Mouse (Mus musculus): Measurements from ENCODE around the gene Thbs4. TPM values are rescaled to one million over a fixed set of nuclear protein-coding genes. Genes with fewer than 3 reads are reported as not detected.

The Thbs4 gene
- total RNA-seq, 1 experiment = 0.76 TPM

GRCm38 (mm10) chr13:92798830-92799229, 4.2 kb upstream of the Thbs4 start:
- in situ Hi-C loops (cut with MboI; ENCODE audit: low sequenced_read_pairs in 2 of 2, unreplicated experiment in 2 of 2) = no loop called here
- no peak for DNase-seq (ENCODE audit: low read depth, low spot score)
- no peak overlapping the region for H3K9ac ChIP-seq (ENCODE audit: insufficient read depth, low read depth, low read length, poor library complexity, severe bottlenecking)
- TF ChIP-seq HCFC1 (IDR thresholded peaks at IDR 0.05; ENCODE audit: borderline replicate concordance, insufficient read depth, low read length) = no peak
- no peak for TF ChIP-seq MAFK (IDR thresholded peaks at IDR 0.05; ENCODE audit: insufficient read depth, low read depth, low read length)
- TF ChIP-seq CHD2 (IDR thresholded peaks at IDR 0.05; ENCODE audit: low read depth, low read length) = no peak
- no peak for TF ChIP-seq ZNF384 (IDR thresholded peaks at IDR 0.05; ENCODE audit: low read depth, low read length)
- TF ChIP-seq ZC3H11A (IDR thresholded peaks at IDR 0.05; ENCODE audit: borderline replicate concordance, low read depth, low read length) = no peak
- H3K36me3 ChIP-seq (ENCODE audit: control insufficient read depth, insufficient read depth, low read length, poor library complexity, severe bottlenecking) = no peaks in the 10 kb centered on the region
- no peaks in the 10 kb centered on the region for H3K4me1 ChIP-seq (ENCODE audit: control insufficient read depth in 2 of 2, insufficient read depth in 2 of 2, low read length in 2 of 2, poor library complexity in 1 of 2)
- no peak overlapping the region for H3K27ac ChIP-seq (ENCODE audit: insufficient read depth, low read depth, low read length, poor library complexity, severe bottlenecking)
- no peaks in the 10 kb centered on the region for H3K9me3 ChIP-seq (ENCODE audit: control insufficient read depth, insufficient read depth, low read depth, low read length)
- no peak overlapping the region for H3K4me3 ChIP-seq (ENCODE audit: insufficient read depth in 1 of 2, low read depth in 1 of 2, low read length in 2 of 2, poor library complexity in 1 of 2, severe bottlenecking in 1 of 2)

- TF ChIP-seq MAFK (IDR thresholded peaks at IDR 0.05; ENCODE audit: insufficient read depth, low read depth, low read length) (no peak), CHD2 (IDR thresholded peaks at IDR 0.05; ENCODE audit: low read depth, low read length) (no peak), ZC3H11A (IDR thresholded peaks at IDR 0.05; ENCODE audit: borderline replicate concordance, low read depth, low read length) (no peak), HCFC1 (IDR thresholded peaks at IDR 0.05; ENCODE audit: borderline replicate concordance, insufficient read depth, low read length) (no peak), ZNF384 (IDR thresholded peaks at IDR 0.05; ENCODE audit: low read depth, low read length) (no peak)
- in situ Hi-C loops (cut with MboI; ENCODE audit: low sequenced_read_pairs in 2 of 2, unreplicated experiment in 2 of 2) = no loop called here
- H3K27ac ChIP-seq (ENCODE audit: insufficient read depth, low read depth, low read length, poor library complexity, severe bottlenecking) = no peak overlapping the region
Observed at GRCm38 (mm10) chr13:92793636-92794035, 982 bp downstream of the Thbs4 start.

GRCm38 (mm10) chr13:92791474-92791873, 3.1 kb downstream of the Thbs4 start:
- Histone ChIP-seq H3K9me3 (ENCODE audit: control insufficient read depth, insufficient read depth, low read depth, low read length) (no peaks in the 10 kb centered on the region), H3K4me1 (ENCODE audit: control insufficient read depth in 2 of 2, insufficient read depth in 2 of 2, low read length in 2 of 2, poor library complexity in 1 of 2) (no peaks in the 10 kb centered on the region)
- in situ Hi-C loops (cut with MboI; ENCODE audit: low sequenced_read_pairs in 2 of 2, unreplicated experiment in 2 of 2) = no loop called here

More at GRCm38 (mm10) chr13:92793636-92794035, 982 bp downstream of the Thbs4 start:
- Histone ChIP-seq H3K9me3 (ENCODE audit: control insufficient read depth, insufficient read depth, low read depth, low read length) (no peaks in the 10 kb centered on the region), H3K36me3 (ENCODE audit: control insufficient read depth, insufficient read depth, low read length, poor library complexity, severe bottlenecking) (no peaks in the 10 kb centered on the region), H3K4me1 (ENCODE audit: control insufficient read depth in 2 of 2, insufficient read depth in 2 of 2, low read length in 2 of 2, poor library complexity in 1 of 2) (no peaks in the 10 kb centered on the region), H3K9ac (ENCODE audit: insufficient read depth, low read depth, low read length, poor library complexity, severe bottlenecking) (no peak overlapping the region), H3K4me3 (ENCODE audit: insufficient read depth in 1 of 2, low read depth in 1 of 2, low read length in 2 of 2, poor library complexity in 1 of 2, severe bottlenecking in 1 of 2) (no peak overlapping the region)
- DNase-seq (ENCODE audit: low read depth, low spot score) = no peak

GRCm38 (mm10) chr13:92784311-92784710, 10.3 kb downstream of the Thbs4 start:
- no peaks in the 10 kb centered on the region for H3K9me3 ChIP-seq (ENCODE audit: control insufficient read depth, insufficient read depth, low read depth, low read length)
- no peak overlapping the region for H3K9ac ChIP-seq (ENCODE audit: insufficient read depth, low read depth, low read length, poor library complexity, severe bottlenecking)
- in situ Hi-C loops (cut with MboI; ENCODE audit: low sequenced_read_pairs in 2 of 2, unreplicated experiment in 2 of 2) = no loop called here
- H3K4me3 ChIP-seq (ENCODE audit: insufficient read depth in 1 of 2, low read depth in 1 of 2, low read length in 2 of 2, poor library complexity in 1 of 2, severe bottlenecking in 1 of 2) = no peak overlapping the region
- no peaks in the 10 kb centered on the region for H3K36me3 ChIP-seq (ENCODE audit: control insufficient read depth, insufficient read depth, low read length, poor library complexity, severe bottlenecking)
- DNase-seq (ENCODE audit: low read depth, low spot score) = no peak
- no peak overlapping the region for H3K27ac ChIP-seq (ENCODE audit: insufficient read depth, low read depth, low read length, poor library complexity, severe bottlenecking)
- H3K4me1 ChIP-seq (ENCODE audit: control insufficient read depth in 2 of 2, insufficient read depth in 2 of 2, low read length in 2 of 2, poor library complexity in 1 of 2) = no peaks in the 10 kb centered on the region
- TF ChIP-seq CHD2 (IDR thresholded peaks at IDR 0.05; ENCODE audit: low read depth, low read length) (no peak), HCFC1 (IDR thresholded peaks at IDR 0.05; ENCODE audit: borderline replicate concordance, insufficient read depth, low read length) (no peak), MAFK (IDR thresholded peaks at IDR 0.05; ENCODE audit: insufficient read depth, low read depth, low read length) (no peak), ZNF384 (IDR thresholded peaks at IDR 0.05; ENCODE audit: low read depth, low read length) (no peak), ZC3H11A (IDR thresholded peaks at IDR 0.05; ENCODE audit: borderline replicate concordance, low read depth, low read length) (no peak)

More at GRCm38 (mm10) chr13:92791474-92791873, 3.1 kb downstream of the Thbs4 start:
- TF ChIP-seq ZNF384 (IDR thresholded peaks at IDR 0.05; ENCODE audit: low read depth, low read length) (no peak), ZC3H11A (IDR thresholded peaks at IDR 0.05; ENCODE audit: borderline replicate concordance, low read depth, low read length) (no peak)
- no peaks in the 10 kb centered on the region for H3K36me3 ChIP-seq (ENCODE audit: control insufficient read depth, insufficient read depth, low read length, poor library complexity, severe bottlenecking)
- no peak for DNase-seq (ENCODE audit: low read depth, low spot score)
- H3K27ac ChIP-seq (ENCODE audit: insufficient read depth, low read depth, low read length, poor library complexity, severe bottlenecking) = no peak overlapping the region
- no peak overlapping the region for H3K9ac ChIP-seq (ENCODE audit: insufficient read depth, low read depth, low read length, poor library complexity, severe bottlenecking)
- no peak overlapping the region for H3K4me3 ChIP-seq (ENCODE audit: insufficient read depth in 1 of 2, low read depth in 1 of 2, low read length in 2 of 2, poor library complexity in 1 of 2, severe bottlenecking in 1 of 2)

- Histone ChIP-seq H3K4me1 (ENCODE audit: control insufficient read depth in 2 of 2, insufficient read depth in 2 of 2, low read length in 2 of 2, poor library complexity in 1 of 2) (no peaks in the 10 kb centered on the region), H3K9me3 (ENCODE audit: control insufficient read depth, insufficient read depth, low read depth, low read length) (no peaks in the 10 kb centered on the region), H3K9ac (ENCODE audit: insufficient read depth, low read depth, low read length, poor library complexity, severe bottlenecking) (no peak overlapping the region), H3K36me3 (ENCODE audit: control insufficient read depth, insufficient read depth, low read length, poor library complexity, severe bottlenecking) (no peaks in the 10 kb centered on the region), H3K4me3 (ENCODE audit: insufficient read depth in 1 of 2, low read depth in 1 of 2, low read length in 2 of 2, poor library complexity in 1 of 2, severe bottlenecking in 1 of 2) (no peak overlapping the region), H3K27ac (ENCODE audit: insufficient read depth, low read depth, low read length, poor library complexity, severe bottlenecking) (no peak overlapping the region)
- in situ Hi-C loops (cut with MboI; ENCODE audit: low sequenced_read_pairs in 2 of 2, unreplicated experiment in 2 of 2) = no loop called here
- no peak for TF ChIP-seq CHD2 (IDR thresholded peaks at IDR 0.05; ENCODE audit: low read depth, low read length)
- TF ChIP-seq MAFK (IDR thresholded peaks at IDR 0.05; ENCODE audit: insufficient read depth, low read depth, low read length) = no peak
- no peak for TF ChIP-seq ZC3H11A (IDR thresholded peaks at IDR 0.05; ENCODE audit: borderline replicate concordance, low read depth, low read length)
- no peak for TF ChIP-seq HCFC1 (IDR thresholded peaks at IDR 0.05; ENCODE audit: borderline replicate concordance, insufficient read depth, low read length)
- TF ChIP-seq ZNF384 (IDR thresholded peaks at IDR 0.05; ENCODE audit: low read depth, low read length) = no peak
- DNase-seq (ENCODE audit: low read depth, low spot score) = no peak
Observed at GRCm38 (mm10) chr13:92783551-92783950, 11.1 kb downstream of the Thbs4 start.
